Mouse (Mus musculus): ENCODE data around the gene Gh. TPM values are rescaled to one million over a fixed set of nuclear protein-coding genes. Genes with fewer than 3 reads are reported as not detected.

Gene Gh
- polyA plus RNA-seq (2012; rRNA removed): not detected in 2 replicates

GRCm38 (mm10) chr11:106301765-106302164 is at the start of gene Gh:
Gene Gh, minus strand, starts transcription at chr11:106301865.

GRCm38 (mm10) chr11:106314333-106314812 is 12.7 kb upstream of the Gh start, which contains the start of gene Cd79b:
Gene Cd79b, minus strand, starts transcription at chr11:106314762.

GRCm38 (mm10) chr11:106276454-106276853 is 25.2 kb downstream of the Gh start, which contains the start of gene Tcam1:
Gene Tcam1, plus strand, starts transcription at chr11:106276672.

GRCm38 (mm10) chr11:106272644-106273310 is 28.9 kb downstream of the Gh start, which contains the start of gene Smarcd2:
Gene Smarcd2, minus strand, starts transcription at chr11:106272972.

GRCm38 (mm10) chr11:106255685-106256451 is 45.8 kb downstream of the Gh start, which contains the start of the genes Ftsj3 and Psmc5:
Gene Ftsj3, minus strand, starts transcription at chr11:106256079.
Gene Psmc5, plus strand, starts transcription at chr11:106256154.

Other genes with a start within 250 kb of the Gh start
- gene Taco1, start 235.8 kb downstream of the Gh start, polyA plus RNA-seq (2012; rRNA removed): 13.0 and 14.4 TPM in 2 replicates
- gene Map3k3, start 217.3 kb downstream of the Gh start, polyA plus RNA-seq (2012; rRNA removed): 32.4 and 34.3 TPM in 2 replicates
- gene Gm10840, start 141.0 kb downstream of the Gh start, polyA plus RNA-seq (2012; rRNA removed): 0.34 TPM in 1 of 2 replicates, not detected in the other
- 117 and 125 TPM in 2 replicates for gene Limd2, start 141.0 kb downstream of the Gh start, polyA plus RNA-seq (2012; rRNA removed)
- gene Strada, start 99.7 kb downstream of the Gh start, polyA plus RNA-seq (2012; rRNA removed): 51.7 and 54.4 TPM in 2 replicates
- gene Ccdc47, start 85.5 kb downstream of the Gh start, polyA plus RNA-seq (2012; rRNA removed): 56.5 and 57.1 TPM in 2 replicates
- gene Ddx42, start 84.9 kb downstream of the Gh start, polyA plus RNA-seq (2012; rRNA removed): 64.0 and 68.3 TPM in 2 replicates
- 41.8 and 42.3 TPM in 2 replicates for gene Ftsj3, start 45.8 kb downstream of the Gh start, polyA plus RNA-seq (2012; rRNA removed)
- gene Psmc5, start 45.7 kb downstream of the Gh start, polyA plus RNA-seq (2012; rRNA removed): 211 and 214 TPM in 2 replicates
- gene Smarcd2, start 28.9 kb downstream of the Gh start, polyA plus RNA-seq (2012; rRNA removed): 41.7 and 56.1 TPM in 2 replicates
- gene Tcam1, start 25.2 kb downstream of the Gh start, polyA plus RNA-seq (2012; rRNA removed): 0.20 and 0.29 TPM in 2 replicates
- 0.65 and 1.0 TPM in 2 replicates for gene Cd79b, start 12.9 kb upstream of the Gh start, polyA plus RNA-seq (2012; rRNA removed)
- gene Scn4a, start 51.4 kb upstream of the Gh start, polyA plus RNA-seq (2012; rRNA removed): 0.02 and 0.36 TPM in 2 replicates
- 0.09 and 0.10 TPM in 2 replicates for gene Prr29, start 63.6 kb upstream of the Gh start, polyA plus RNA-seq (2012; rRNA removed)
- gene Icam2, start 86.2 kb upstream of the Gh start, polyA plus RNA-seq (2012; rRNA removed): 10.4 and 15.2 TPM in 2 replicates
- 10.1 and 10.8 TPM in 2 replicates for gene Ern1, start 186.0 kb upstream of the Gh start, polyA plus RNA-seq (2012; rRNA removed)

Measured in central nervous system, embryonic 14 days (tissue).